12 mouse cellular contexts compared by ENCODE assay signal in the genomic region with DNA sequence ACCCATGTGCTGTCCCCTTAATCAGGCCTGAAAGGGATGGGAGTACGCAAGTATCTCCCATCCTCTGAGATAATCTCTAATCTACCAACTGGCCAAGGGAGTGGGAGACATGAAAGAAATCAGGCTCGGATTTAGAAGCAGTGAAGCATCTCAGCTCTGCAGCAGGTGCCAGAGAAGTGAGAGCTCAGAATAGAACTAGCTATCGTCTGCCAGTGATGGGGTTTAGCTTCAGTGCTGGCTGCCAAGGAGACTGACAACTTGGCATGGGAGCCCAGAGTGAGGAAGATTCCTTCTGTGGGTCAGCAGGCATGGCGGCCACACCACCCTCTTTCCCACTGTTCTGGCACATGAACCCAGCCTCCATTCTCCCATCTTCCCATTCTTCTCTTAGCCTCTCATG. TPM values are rescaled to one million over a fixed set of nuclear protein-coding genes. Genes with fewer than 3 reads are reported as not detected.
DNase-seq lines count a peak whose midpoint lies in the region; TF ChIP-seq lines count a peak whose summit lies in the region.
"Had no signal": no experiment of that assay in that cellular context is flagged by ENCODE, and none has a peak within 500 bp of the region (broad histone marks: within the 10 kb centered on the region; RNA-seq: fewer than 3 reads in every experiment).

No protein-coding gene starts in this region.

- intact Hi-C loops in heart, adult 2 months (cut with DNase I), result no loop called here
- intact Hi-C loops in heart, postnatal 14 days (cut with DNase I), result no loop called here

- DNase-seq in heart, adult 2 months, result peak; percentile 35 to 54
- DNase-seq in heart, embryonic 10.5 days (ENCODE audit: low spot score), result no peak
- DNase-seq in cerebellum, postnatal 36 days, result peak; percentile 35 to 39
- DNase-seq in heart, postnatal 14 days, result peak; percentile 23 to 56
- peak; percentile 29 for DNase-seq in right cerebral cortex, postnatal 14 days
- DNase-seq in spleen, postnatal 10 days (ENCODE audit: low spot score in 2 of 2), result no peak
- no peak for DNase-seq in ovary, postnatal 36 days (ENCODE audit: low spot score)
- no peak for DNase-seq in adipocyte (ENCODE audit: low spot score)
- DNase-seq: kidney, adult 2 months; thymus, adult 18-20 months had no signal

- 40% methylated on average over 4 of the region's 4 CpGs for WGBS in heart, adult 2 months
- WGBS in heart, embryonic 10.5 days, result 49% methylated on average over 4 of the region's 4 CpGs

- H3K27ac ChIP-seq in heart, adult 2 months, result no peak overlapping the region
- H3K27ac ChIP-seq in heart, embryonic 10.5 days, result no peak overlapping the region
- H3K27ac ChIP-seq: midbrain, embryonic 10.5 days had no signal

- no peaks in the 10 kb centered on the region for H3K79me2 ChIP-seq in heart, adult 2 months (replicated peaks; ENCODE audit: control insufficient read depth, insufficient read depth, low read length)

- H3K27me3 ChIP-seq in heart, adult 2 months (ENCODE audit: control insufficient read depth, insufficient read depth, low read length), result no peaks in the 10 kb centered on the region
- H3K27me3 ChIP-seq in heart, embryonic 10.5 days (ENCODE audit: insufficient read depth, poor library complexity, severe bottlenecking), result no peaks in the 10 kb centered on the region
- H3K27me3 ChIP-seq: CH12.LX had no signal

- no peak for TF ChIP-seq EP300 in heart, adult 2 months (IDR thresholded peaks at IDR 0.05; ENCODE audit: insufficient read depth, low read depth, low read length)

- no peak overlapping the region for H3K9ac ChIP-seq in heart, adult 2 months (ENCODE audit: low read depth, low read length)

- no peak for TF ChIP-seq POLR2A in heart, adult 2 months (IDR thresholded peaks at IDR 0.05; ENCODE audit: insufficient read depth, low read depth, low read length)

- H3K9me3 ChIP-seq in heart, embryonic 10.5 days, result no peaks in the 10 kb centered on the region
- H3K9me3 ChIP-seq: midbrain, embryonic 10.5 days had no signal

- H3K4me1 ChIP-seq in heart, adult 2 months (ENCODE audit: control insufficient read depth, insufficient read depth, low read length), result no peaks in the 10 kb centered on the region
- peaks cover 10% of the 10 kb centered on the region; the same call in 1 of the 2 replicates for H3K4me1 ChIP-seq in heart, embryonic 10.5 days
- H3K4me1 ChIP-seq: midbrain, embryonic 10.5 days had no signal

- no peaks in the 10 kb centered on the region for H3K36me3 ChIP-seq in heart, adult 2 months (ENCODE audit: control insufficient read depth, insufficient read depth, low read length)
- H3K36me3 ChIP-seq in heart, embryonic 10.5 days, result no peaks in the 10 kb centered on the region
- H3K36me3 ChIP-seq: midbrain, embryonic 10.5 days had no signal

- TF ChIP-seq CTCF in heart, adult 2 months (IDR thresholded peaks at IDR 0.05), result no peak

- no peak overlapping the region for H3K4me3 ChIP-seq in heart, adult 2 months
- H3K4me3 ChIP-seq in heart, embryonic 10.5 days, result no peak overlapping the region
- H3K4me3 ChIP-seq: midbrain, embryonic 10.5 days had no signal

RNA-seq across cellular contexts. Expression of a gene that starts 8.9 kb away (rescaled TPM):
- total RNA-seq in heart, adult 2 months (2021), result not detected
- polyA plus RNA-seq in heart, adult 2 months (2012; rRNA removed), result 0.16 TPM in 1 of 2 replicates, not detected in the other
- not detected in 2 replicates for polyA plus RNA-seq in heart, embryonic 10.5 days (2016; fragmentation: Nextera tagmentation; extraction: Ambion mirVana)
- total RNA-seq in heart, postnatal 14 days (2021), result not detected
- total RNA-seq: CH12.LX had no signal
- polyA plus RNA-seq: midbrain, embryonic 10.5 days had no signal

Comparison
In these comparisons a context has a peak if more than half of its experiments do, and no peak if none do; other contexts are left out.
1. DNase-seq: peak in heart, adult 2 months (2 of 2), cerebellum, postnatal 36 days (2 of 2), heart, postnatal 14 days (2 of 2) and right cerebral cortex, postnatal 14 days (single experiment); none in heart, embryonic 10.5 days (single experiment), spleen, postnatal 10 days (0 of 2), ovary, postnatal 36 days (single experiment) and adipocyte (single experiment).